Mouse (Mus musculus) heart, embryonic 10.5 days (tissue): ENCODE measurements around the gene Bcl7c. TPM values are rescaled to one million over a fixed set of nuclear protein-coding genes. Genes with fewer than 3 reads are reported as not detected.
"Not testable (repeated sequence)": the region's sequence is repeated elsewhere in the genome, so short reads cannot be mapped to it uniquely, and the experiment has no call there.

Experiments
- DNase-seq: peaks from one replicate; pipeline ENCODE4 v3.0.0-alpha.2; 2017; ENCODE audit warnings: low spot score
- H3K27ac ChIP-seq: fragments of 300-500 bp; sonication (generic); 2 replicates; pipeline ENCODE4 v1.5.1; 2016; ENCODE audit warnings: mild to moderate bottlenecking
- H3K27me3 ChIP-seq: fragments of 300-500 bp; sonication (generic); 2 replicates; pipeline ENCODE4 v1.6.1; 2016; ENCODE audit warnings: mild to moderate bottlenecking; ENCODE audit not compliant: poor library complexity, insufficient read depth, severe bottlenecking
- H3K36me3 ChIP-seq: fragments of 300-500 bp; sonication (generic); 2 replicates; pipeline ENCODE4 v1.6.1; 2016; ENCODE audit warnings: mild to moderate bottlenecking, moderate library complexity
- H3K4me1 ChIP-seq: fragments of 300-500 bp; sonication (generic); 2 replicates; pipeline ENCODE4 v1.6.1; 2016; ENCODE audit warnings: mild to moderate bottlenecking
- H3K4me3 ChIP-seq: fragments of 300-500 bp; sonication (generic); 2 replicates; pipeline ENCODE4 v1.5.1; 2016; ENCODE audit warnings: mild to moderate bottlenecking, moderate library complexity
- H3K9me3 ChIP-seq: fragments of 300-500 bp; sonication (generic); 2 replicates; pipeline ENCODE4 v1.6.1; 2016; ENCODE audit warnings: mild to moderate bottlenecking, moderate library complexity
- WGBS: fragments of 180-500 bp; shearing (Covaris S2); methylation state at CpG from one replicate; pipeline ENCODE4 v1.1.7; 2016; 5-methylcytosine and 5-hydroxymethylcytosine counted together
- polyA plus RNA-seq: library from polyadenylated mRNA; unstranded; fragments of >200 nt; fragmentation: Nextera tagmentation; extraction: Ambion mirVana; gene quantifications from 2 replicates; pipeline ENCODE4 v1.2.1, GENCODE M21; 2016

Gene Bcl7c
- polyA plus RNA-seq, 1 experiment from 2014 or later: 59.4 TPM

DNA sequence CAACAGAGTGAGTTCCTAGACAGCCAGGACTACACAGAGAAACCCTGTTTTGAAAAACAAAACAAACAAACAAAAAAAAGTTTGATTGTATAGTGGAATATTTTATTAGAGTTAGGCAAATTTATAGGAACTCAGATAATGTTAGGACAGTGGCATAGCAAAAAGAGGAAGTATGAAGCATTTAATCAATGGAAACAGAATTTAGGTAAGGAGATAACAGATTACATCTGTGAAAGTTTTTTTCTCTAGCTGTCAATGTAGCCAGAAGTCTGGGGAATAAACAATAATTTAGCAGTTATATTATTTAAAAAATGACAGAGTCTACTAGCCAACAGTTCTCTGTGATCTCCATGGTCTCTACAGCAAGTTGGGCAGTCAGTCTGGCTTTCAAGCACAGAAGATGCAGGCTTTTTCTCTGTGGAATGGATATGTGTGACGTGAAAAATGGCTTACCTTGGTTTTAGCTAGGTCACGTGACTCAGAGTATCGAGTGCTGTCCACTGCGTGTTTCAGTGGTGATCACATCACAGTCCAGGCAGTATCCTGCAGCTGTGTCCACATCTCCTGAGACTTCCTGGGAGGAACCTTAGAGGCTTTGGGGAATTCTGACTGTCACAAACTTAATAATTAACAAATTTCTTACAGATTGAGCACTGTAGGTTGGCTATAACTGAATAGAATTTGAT is 60.1 kb downstream of the Bcl7c start:
- Histone ChIP-seq H3K36me3 (no peaks in the 10 kb centered on the region), H3K4me1 (peaks cover 7% of the 10 kb centered on the region), H3K27ac (no peak overlapping the region), H3K4me3 (no peak overlapping the region), H3K27me3 (0 out of 2 replicates have a peak, but pooled peaks cover 4% of the 10 kb centered on the region), H3K9me3 (no peaks in the 10 kb centered on the region)
- 78% methylated on average over 4 of the region's 4 CpGs for WGBS
- DNase-seq: no peak

DNA sequence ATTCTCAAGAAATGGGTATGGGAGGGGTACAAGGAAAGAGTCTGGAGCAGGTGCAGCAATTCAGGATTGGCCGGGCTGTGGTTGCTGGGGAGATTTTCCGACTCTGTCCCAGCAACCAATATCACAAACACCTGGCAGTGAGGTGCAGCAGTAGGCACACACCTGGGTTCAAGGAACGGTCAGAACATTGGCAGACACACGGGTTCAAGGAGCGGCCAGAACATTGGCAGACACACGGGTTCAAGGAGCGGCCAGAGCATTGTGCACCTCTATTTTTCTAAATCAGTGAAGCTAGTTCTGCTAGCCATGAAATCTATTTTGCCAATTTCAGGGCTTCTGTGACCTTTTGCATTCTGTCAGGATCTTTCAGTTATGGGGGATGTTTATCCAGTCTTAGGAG is 61.2 kb downstream of the Bcl7c start:
- H3K27ac ChIP-seq, H3K4me1 ChIP-seq, H3K4me3 ChIP-seq, H3K36me3 ChIP-seq, DNase-seq, H3K9me3 ChIP-seq, H3K27me3 ChIP-seq: not testable (repeated sequence)
- 86% methylated on average over 7 of the region's 7 CpGs for WGBS

DNA sequence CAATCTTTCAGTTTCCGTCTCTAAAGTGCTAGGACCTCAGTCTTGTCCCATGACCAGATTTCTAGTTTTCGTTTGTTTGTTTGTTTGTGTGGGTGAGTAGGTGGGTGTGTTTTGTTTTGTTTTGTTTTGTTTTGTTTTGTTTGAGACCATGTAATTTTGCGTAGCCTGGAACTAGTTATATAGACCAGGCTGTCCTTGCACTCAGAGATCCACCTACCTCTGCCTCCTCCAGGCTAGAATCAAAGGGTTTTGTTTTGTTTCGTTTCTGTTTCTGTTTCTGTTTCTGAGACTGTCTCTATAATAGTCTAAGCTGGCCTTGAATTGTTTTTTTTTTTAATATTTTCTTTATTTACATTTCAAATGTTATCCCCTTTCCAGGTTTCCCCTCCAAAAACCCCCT is 62.4 kb downstream of the Bcl7c start:
- 81% methylated on average over 4 of the region's 4 CpGs for WGBS
- Histone ChIP-seq H3K9me3 (no peaks in the 10 kb centered on the region), H3K36me3 (no peaks in the 10 kb centered on the region), H3K27me3 (0 out of 2 replicates have a peak, but pooled peaks cover 4% of the 10 kb centered on the region), H3K27ac (no peak overlapping the region), H3K4me1 (no peaks in the 10 kb centered on the region), H3K4me3 (no peak overlapping the region)
- no peak for DNase-seq

DNA sequence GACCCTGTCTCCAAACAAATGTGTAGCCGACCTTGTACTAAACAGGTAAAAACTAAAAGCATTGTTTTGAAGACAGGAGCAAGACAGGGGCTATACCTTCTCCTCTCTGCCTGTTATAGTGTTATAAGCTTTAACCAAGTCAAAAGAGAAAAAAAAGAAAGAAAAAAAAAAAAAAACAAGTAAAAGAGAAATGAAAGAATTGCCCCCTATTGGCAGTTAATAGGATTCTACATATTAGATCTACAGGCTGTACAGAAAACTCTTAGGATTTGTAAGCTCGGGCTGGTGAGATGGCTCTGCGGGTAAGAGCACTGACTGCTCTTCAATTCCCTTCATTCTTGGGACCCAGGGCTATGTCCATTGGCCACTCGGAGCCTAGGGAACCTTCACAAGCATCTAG is 66.5 kb downstream of the Bcl7c start:
- no peak overlapping the region for H3K4me3 ChIP-seq
- no peaks in the 10 kb centered on the region for H3K36me3 ChIP-seq
- H3K4me1 ChIP-seq: 0 out of 2 replicates have a peak, but pooled peaks cover 4% of the 10 kb centered on the region
- WGBS: 68% methylated on average over 4 of the region's 4 CpGs
- no peak overlapping the region for H3K27ac ChIP-seq
- no peaks in the 10 kb centered on the region for H3K9me3 ChIP-seq
- no peak for DNase-seq
- no peaks in the 10 kb centered on the region for H3K27me3 ChIP-seq

- WGBS: 50% methylated on average over 4 of the region's 4 CpGs
- Histone ChIP-seq H3K4me1 (peaks cover 8% of the 10 kb centered on the region; the same call in 1 of the 2 replicates), H3K27me3 (no peaks in the 10 kb centered on the region), H3K4me3 (no peak overlapping the region), H3K27ac (no peak overlapping the region), H3K36me3 (no peaks in the 10 kb centered on the region), H3K9me3 (no peaks in the 10 kb centered on the region)
- DNase-seq: no peak
Measured at GRCm38 (mm10) chr7:127641260-127641659, 67.5 kb downstream of the Bcl7c start.

DNA sequence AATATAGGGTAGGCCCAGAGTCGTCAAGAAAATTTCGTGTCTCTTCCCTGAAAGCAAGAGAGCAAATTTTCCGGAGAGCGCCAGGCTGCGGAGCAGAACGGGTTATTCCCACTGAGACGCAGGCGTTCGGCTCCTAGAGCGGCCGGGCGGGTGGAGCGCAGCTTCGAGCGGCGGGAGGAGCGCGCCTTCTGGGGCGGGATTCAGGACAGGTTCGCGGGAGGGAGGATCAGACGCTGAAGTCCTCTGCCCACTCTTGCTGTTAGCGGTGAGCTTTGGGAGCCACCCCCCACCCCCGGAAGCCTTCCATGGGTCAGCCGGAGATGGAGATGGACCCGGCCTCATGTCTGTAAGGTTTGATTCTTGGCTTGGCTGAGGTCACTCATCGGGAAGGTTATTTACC is 71.8 kb downstream of the Bcl7c start:
- DNase-seq: no peak
- H3K4me3 ChIP-seq: peak overlapping the region; percentile 70
- H3K27me3 ChIP-seq: no peaks in the 10 kb centered on the region
- peaks cover 8% of the 10 kb centered on the region; the same call in 1 of the 2 replicates for H3K4me1 ChIP-seq
- H3K9me3 ChIP-seq: no peaks in the 10 kb centered on the region
- peak overlapping the region; percentile 83 for H3K27ac ChIP-seq
- under 1% methylated on average over 27 of the region's 27 CpGs for WGBS
- H3K36me3 ChIP-seq: no peaks in the 10 kb centered on the region

- DNase-seq: no peak
- 84% methylated on average over 4 of the region's 4 CpGs for WGBS
- Histone ChIP-seq H3K36me3 (no peaks in the 10 kb centered on the region), H3K27me3 (no peaks in the 10 kb centered on the region), H3K27ac (no peak overlapping the region), H3K9me3 (no peaks in the 10 kb centered on the region), H3K4me3 (no peak overlapping the region), H3K4me1 (no peaks in the 10 kb centered on the region)
Measured at GRCm38 (mm10) chr7:127631416-127631815, 77.3 kb downstream of the Bcl7c start.

DNA sequence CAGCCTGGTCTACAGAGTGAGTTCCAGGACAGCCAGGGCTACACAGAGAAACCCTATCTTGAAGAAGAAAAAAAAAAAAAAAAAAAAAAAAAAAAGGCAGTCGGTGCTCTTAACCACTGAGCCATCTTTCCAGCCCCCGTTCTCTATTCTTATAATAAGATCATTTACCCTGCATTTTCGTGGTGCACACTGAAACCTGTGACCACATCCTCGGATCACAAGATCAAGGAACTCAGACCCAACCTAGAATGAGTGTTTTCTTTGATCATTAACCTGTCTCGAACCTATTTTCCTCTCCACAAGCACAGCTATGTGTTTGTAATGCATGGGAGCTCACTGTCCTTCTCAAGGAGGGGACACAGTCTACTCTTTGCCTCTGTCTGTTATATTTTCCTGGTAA is 80.1 kb downstream of the Bcl7c start:
- H3K27me3 ChIP-seq: no peaks in the 10 kb centered on the region
- no peaks in the 10 kb centered on the region for H3K36me3 ChIP-seq
- WGBS: 74% methylated on average over 5 of the region's 5 CpGs
- H3K4me1 ChIP-seq: no peaks in the 10 kb centered on the region
- no peaks in the 10 kb centered on the region for H3K9me3 ChIP-seq
- H3K27ac ChIP-seq: no peak overlapping the region
- H3K4me3 ChIP-seq: no peak overlapping the region
- no peak for DNase-seq

DNA sequence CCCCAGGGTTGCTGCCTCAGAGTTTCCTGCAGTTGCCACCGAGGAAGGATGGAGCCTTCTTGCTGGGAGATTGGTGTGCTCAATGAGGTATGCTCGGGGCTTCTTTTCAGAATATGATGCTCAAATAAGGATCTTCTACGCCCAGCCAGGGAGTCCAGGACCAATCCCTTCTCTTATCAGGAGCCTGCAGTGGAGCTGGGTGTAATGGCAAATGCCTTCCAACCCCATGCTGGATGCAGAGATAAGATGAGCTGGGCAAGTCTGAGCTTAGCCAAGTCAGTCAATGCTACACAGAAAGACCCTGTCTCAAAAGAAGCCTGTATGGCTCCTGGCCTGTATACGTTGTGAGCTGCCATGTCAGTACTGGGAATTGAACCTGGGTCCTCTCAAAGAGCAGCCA is 82.3 kb downstream of the Bcl7c start:
- no peak for DNase-seq

GRCm38 (mm10) chr7:127626039-127626438 is 82.7 kb downstream of the Bcl7c start:
- no peak overlapping the region for H3K27ac ChIP-seq
- H3K4me1 ChIP-seq: no peaks in the 10 kb centered on the region
- H3K9me3 ChIP-seq: no peaks in the 10 kb centered on the region
- no peaks in the 10 kb centered on the region for H3K27me3 ChIP-seq
- DNase-seq: no peak
- WGBS: 96% methylated on average over 7 of the region's 7 CpGs
- no peak overlapping the region for H3K4me3 ChIP-seq
- H3K36me3 ChIP-seq: no peaks in the 10 kb centered on the region

More for the DNA sequence above, 82.3 kb downstream of the Bcl7c start:
- Histone ChIP-seq H3K36me3 (no peaks in the 10 kb centered on the region), H3K27me3 (no peaks in the 10 kb centered on the region), H3K27ac (no peak overlapping the region), H3K4me3 (no peak overlapping the region), H3K9me3 (no peaks in the 10 kb centered on the region), H3K4me1 (no peaks in the 10 kb centered on the region)
- 76% methylated on average over 4 of the region's 4 CpGs for WGBS

DNA sequence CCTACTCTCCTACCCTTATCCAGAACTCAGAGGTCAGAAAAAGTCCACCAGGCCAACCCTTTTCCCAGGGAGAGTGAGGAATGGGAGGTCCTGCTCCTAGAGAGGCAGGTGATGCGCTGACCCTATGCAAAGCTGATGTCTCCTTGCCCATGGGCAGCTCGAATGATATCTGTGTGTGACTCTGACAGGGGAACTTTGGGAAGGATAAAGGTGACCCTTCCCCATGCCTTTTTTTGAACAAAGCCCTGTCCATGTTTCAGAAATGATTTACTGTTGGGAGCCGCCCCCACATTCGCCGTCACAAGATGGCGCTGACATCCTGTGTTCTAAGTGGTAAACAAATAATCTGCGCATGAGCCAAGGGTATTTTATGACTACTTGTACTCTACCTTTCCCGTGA is 90.3 kb downstream of the Bcl7c start:
- not testable (repeated sequence) for H3K4me3 ChIP-seq, H3K27me3 ChIP-seq, H3K27ac ChIP-seq, H3K36me3 ChIP-seq, DNase-seq, H3K9me3 ChIP-seq
- 89% methylated on average over 7 of the region's 8 CpGs for WGBS
- peaks cover 20% of the 10 kb centered on the region for H3K4me1 ChIP-seq

DNA sequence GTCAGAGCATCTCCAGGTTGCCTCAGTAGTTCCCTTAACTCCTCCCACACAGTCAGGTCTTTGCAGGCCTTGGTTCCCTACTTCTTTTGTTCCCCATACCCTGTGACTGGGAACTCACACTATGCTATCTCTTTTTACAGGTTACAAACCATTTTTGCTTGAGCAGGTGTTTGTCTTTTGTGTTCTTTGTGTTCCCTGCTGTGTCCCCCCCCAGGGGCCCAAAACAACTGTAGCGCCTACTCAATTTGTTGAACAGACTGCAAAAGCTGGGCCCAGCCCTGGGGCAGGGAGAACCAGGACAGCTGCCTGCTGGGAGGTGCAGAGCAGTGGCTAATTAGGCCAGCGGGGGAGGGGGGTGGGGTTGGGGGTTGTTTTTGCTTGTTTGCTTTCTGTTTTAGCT is 90.8 kb downstream of the Bcl7c start:
- 57% methylated on average over 2 of the region's 2 CpGs for WGBS
- Histone ChIP-seq H3K36me3 (peaks cover 6% of the 10 kb centered on the region; the same call in 1 of the 2 replicates), H3K27me3 (no peaks in the 10 kb centered on the region), H3K4me3 (no peak overlapping the region), H3K9me3 (no peaks in the 10 kb centered on the region), H3K4me1 (peaks cover 23% of the 10 kb centered on the region), H3K27ac (no peak overlapping the region)
- DNase-seq: no peak

GRCm38 (mm10) chr7:127616881-127617280 is 91.9 kb downstream of the Bcl7c start:
- Histone ChIP-seq H3K36me3 (peaks cover 17% of the 10 kb centered on the region), H3K27ac (no peak overlapping the region), H3K4me3 (no peak overlapping the region), H3K27me3 (no peaks in the 10 kb centered on the region), H3K9me3 (peaks cover 6% of the 10 kb centered on the region), H3K4me1 (peaks cover 23% of the 10 kb centered on the region)
- 72% methylated on average over 1 of the region's 1 CpGs for WGBS
- DNase-seq: no peak

GRCm38 (mm10) chr7:127616336-127616735 is 92.4 kb downstream of the Bcl7c start:
- H3K4me1 ChIP-seq: peaks cover 23% of the 10 kb centered on the region
- no peak overlapping the region for H3K27ac ChIP-seq
- H3K36me3 ChIP-seq: peaks cover 22% of the 10 kb centered on the region
- H3K4me3 ChIP-seq: no peak overlapping the region
- H3K9me3 ChIP-seq: peaks cover 11% of the 10 kb centered on the region
- 65% methylated on average over 1 of the region's 1 CpGs for WGBS
- no peak for DNase-seq
- H3K27me3 ChIP-seq: no peaks in the 10 kb centered on the region
